Mouse (Mus musculus): ENCODE results near the gene Pak7.

The Pak7 gene

DNA sequence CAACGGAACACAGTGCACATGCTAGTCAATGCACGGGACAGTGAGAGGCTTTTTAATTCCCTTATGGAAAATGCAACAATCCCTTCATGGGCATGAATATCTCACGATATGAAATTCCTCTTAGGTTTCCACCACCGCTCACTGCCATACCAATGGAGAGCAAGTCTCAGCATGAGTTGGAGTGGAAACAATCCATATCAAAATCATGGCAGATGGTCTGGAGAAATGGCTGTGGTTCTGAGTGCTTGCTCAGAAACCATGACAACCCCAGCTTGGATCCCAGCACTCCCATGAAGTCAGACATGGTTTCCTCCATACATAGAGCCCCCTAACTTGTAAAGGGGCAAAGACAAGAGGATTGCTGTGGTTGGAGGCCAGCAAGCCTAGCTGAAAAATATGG, 339.3 kb downstream of the Pak7 start:
- DNase-seq (ENCODE audit: low read depth) = no peak

Measured in induced T-regulatory cell, adult 2 months (primary cell).